Mouse (Mus musculus) heart, embryonic 11.5 days (tissue): ENCODE data around the gene Rgl3. TPM values are rescaled to one million over a fixed set of nuclear protein-coding genes. Genes with fewer than 3 reads are reported as not detected.

Source experiments
- ATAC-seq: fragments of 200-750 bp; cut with Nextera tagmentation; replicated peaks from 2 replicates; pipeline ENCODE4 v1.8.0; 2017; ENCODE audit warnings: moderate library complexity; ENCODE audit not compliant: insufficient number of reproducible peaks, low FRiP score, low TSS enrichment
- H3K27ac ChIP-seq: fragments of 300-500 bp; sonication (generic); 2 replicates; pipeline ENCODE4 v1.5.1; 2014; ENCODE audit warnings: mild to moderate bottlenecking, low read depth, low read length
- H3K27me3 ChIP-seq: fragments of 300-500 bp; sonication (generic); 2 replicates; pipeline ENCODE4 v1.6.1; 2014; ENCODE audit warnings: mild to moderate bottlenecking, low read length, mixed read lengths; ENCODE audit not compliant: control insufficient read depth, insufficient read depth
- H3K36me3 ChIP-seq: fragments of 300-500 bp; sonication (generic); 2 replicates; pipeline ENCODE4 v1.6.1; 2014; ENCODE audit warnings: mild to moderate bottlenecking, low read length, moderate library complexity, mixed read lengths; ENCODE audit not compliant: control insufficient read depth, insufficient read depth
- H3K4me1 ChIP-seq: fragments of 300-500 bp; sonication (generic); 2 replicates; pipeline ENCODE4 v1.6.1; 2014; ENCODE audit warnings: low read length; ENCODE audit not compliant: control insufficient read depth, insufficient read depth
- H3K4me2 ChIP-seq: fragments of 300-500 bp; sonication (generic); 2 replicates; pipeline ENCODE4 v1.6.1; 2014; ENCODE audit warnings: mild to moderate bottlenecking, moderate library complexity
- H3K4me3 ChIP-seq: fragments of 300-500 bp; sonication (generic); 2 replicates; pipeline ENCODE4 v1.5.1; 2014; ENCODE audit warnings: low read depth, low read length
- H3K9ac ChIP-seq: fragments of 300-500 bp; sonication (generic); 2 replicates; pipeline ENCODE4 v1.6.1; 2014; ENCODE audit warnings: mild to moderate bottlenecking, low read depth, low read length, moderate library complexity
- H3K9me3 ChIP-seq: fragments of 300-500 bp; sonication (generic); replicated peaks from 2 replicates; pipeline ENCODE4 v1.6.1; 2016; ENCODE audit warnings: low read length; ENCODE audit not compliant: control insufficient read depth
- WGBS: fragments of 180-500 bp; shearing (Covaris S2); extraction: QIAGEN DNeasy Blood & Tissue Kit; methylation state at CpG from one replicate; pipeline ENCODE4 v1.1.7; 2014; ENCODE audit not compliant: insufficient replicate concordance; 5-methylcytosine and 5-hydroxymethylcytosine counted together
- polyA plus RNA-seq: library from polyadenylated mRNA; unstranded; fragments of >200 nt; fragmentation: Nextera tagmentation; extraction: Ambion mirVana; gene quantifications from 2 replicates; pipeline ENCODE4 v1.2.1, GENCODE M21; 2014

Rgl3 gene
- polyA plus RNA-seq, 1 experiment from 2014 or later = 0.74 TPM

GRCm38 (mm10) chr9:21992227-21992626, 3.0 kb upstream of the Rgl3 start:
- Histone ChIP-seq H3K36me3 (no peaks in the 10 kb centered on the region), H3K9me3 (no peaks in the 10 kb centered on the region), H3K4me3 (no peak overlapping the region), H3K9ac (no peak overlapping the region), H3K4me2 (no peak overlapping the region), H3K27ac (no peak overlapping the region), H3K27me3 (peaks cover 60% of the 10 kb centered on the region), H3K4me1 (peaks cover 10% of the 10 kb centered on the region; the same call in 1 of the 2 replicates)
- no peak for ATAC-seq
- 72% methylated on average over 4 of the region's 4 CpGs for WGBS

GRCm38 (mm10) chr9:21988421-21989101, 685 bp downstream of the Rgl3 start:
- H3K27ac ChIP-seq = no peak overlapping the region
- H3K27me3 ChIP-seq = peaks cover 89% of the 10 kb centered on the region

DNA sequence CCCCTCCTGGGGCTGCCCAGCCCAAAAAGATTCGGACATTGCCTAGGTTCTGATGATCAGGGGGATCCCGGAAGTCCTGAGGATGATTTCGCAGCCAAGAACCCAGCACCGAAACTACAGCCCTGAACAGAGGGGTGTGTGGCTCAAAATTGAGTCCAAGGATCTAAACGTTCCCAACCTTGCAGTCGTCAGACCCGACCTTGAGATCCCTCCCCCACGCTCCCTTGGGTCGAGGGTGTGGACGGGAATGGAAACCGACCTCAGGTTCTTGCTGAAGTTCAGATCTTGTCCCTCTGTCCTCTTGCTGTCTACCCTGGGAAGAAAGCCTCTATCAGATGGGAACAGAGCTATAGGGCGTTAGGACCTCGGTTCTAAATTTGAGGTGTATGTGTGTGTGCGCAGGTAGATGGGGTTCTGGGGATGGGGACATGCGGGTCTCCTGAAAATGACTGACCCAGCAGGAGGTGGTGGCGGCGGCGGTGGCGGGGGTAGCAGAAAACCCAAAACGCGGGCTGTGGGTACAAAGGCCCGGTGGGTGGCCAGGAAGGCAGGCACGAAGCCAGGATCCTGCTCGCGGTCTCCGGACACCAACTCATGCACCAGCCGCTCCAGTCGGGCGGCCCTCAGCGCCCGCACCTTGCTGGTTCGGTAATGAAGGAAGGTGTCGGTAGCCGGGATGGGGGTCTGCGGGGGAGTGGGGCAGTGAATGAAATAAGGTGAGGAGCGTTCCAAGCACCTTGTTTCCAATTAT, 1.5 kb downstream of the Rgl3 start:
- Histone ChIP-seq H3K27me3 (peaks cover 90% of the 10 kb centered on the region), H3K9ac (no peak overlapping the region), H3K4me3 (no peak overlapping the region; the same call in 1 of the 2 replicates)

More at GRCm38 (mm10) chr9:21988421-21989101, 685 bp downstream of the Rgl3 start:
- Histone ChIP-seq H3K4me1 (peaks cover 10% of the 10 kb centered on the region; the same call in 1 of the 2 replicates), H3K4me3 (peak overlapping the region; percentile 54), H3K9ac (peak overlapping the region; percentile 58), H3K36me3 (no peaks in the 10 kb centered on the region), H3K9me3 (no peaks in the 10 kb centered on the region), H3K4me2 (peak overlapping the region; percentile 86)
- ATAC-seq = no peak
- WGBS = 2% methylated on average over 32 of the region's 32 CpGs

DNA sequence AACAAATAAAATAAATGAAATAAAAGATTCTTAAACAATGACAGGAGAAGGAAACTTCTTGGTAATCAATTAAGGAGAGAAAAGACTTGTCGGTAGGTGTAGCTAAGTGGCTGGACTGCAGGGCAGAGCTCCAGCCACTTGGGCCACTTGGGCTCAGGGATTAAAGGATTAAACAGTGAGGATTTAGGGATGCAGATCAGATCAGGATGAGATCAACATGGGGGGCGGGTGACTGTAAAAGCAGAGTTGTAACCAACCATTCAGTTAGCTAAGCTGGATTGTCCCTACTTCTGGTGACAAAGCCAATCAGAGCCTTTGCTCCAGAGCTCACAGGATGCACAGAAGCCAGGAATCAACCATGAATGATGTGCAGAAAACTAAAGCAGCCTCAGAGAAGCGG, 5.3 kb downstream of the Rgl3 start:
- 11% methylated on average over 3 of the region's 3 CpGs for WGBS
- ATAC-seq = no peak
- H3K4me2 ChIP-seq = no peak overlapping the region
- H3K36me3 ChIP-seq = no peaks in the 10 kb centered on the region
- no peak overlapping the region for H3K9ac ChIP-seq
- peaks cover 3% of the 10 kb centered on the region; the same call in 1 of the 2 replicates for H3K4me1 ChIP-seq
- peaks cover 68% of the 10 kb centered on the region for H3K27me3 ChIP-seq
- H3K9me3 ChIP-seq = no peaks in the 10 kb centered on the region
- no peak overlapping the region for H3K27ac ChIP-seq
- H3K4me3 ChIP-seq = no peak overlapping the region

More for the DNA sequence above, 1.5 kb downstream of the Rgl3 start:
- Histone ChIP-seq H3K27ac (no peak overlapping the region), H3K4me1 (peaks cover 10% of the 10 kb centered on the region; the same call in 1 of the 2 replicates), H3K4me2 (peak overlapping the region; percentile 86), H3K9me3 (no peaks in the 10 kb centered on the region), H3K36me3 (no peaks in the 10 kb centered on the region)
- no peak for ATAC-seq
- WGBS = 5% methylated on average over 36 of the region's 36 CpGs

GRCm38 (mm10) chr9:21978398-21979128, 10.7 kb downstream of the Rgl3 start:
- Histone ChIP-seq H3K4me2 (no peak overlapping the region), H3K36me3 (no peaks in the 10 kb centered on the region)
- no peak for ATAC-seq

GRCm38 (mm10) chr9:21977972-21978371, 11.3 kb downstream of the Rgl3 start:
- H3K4me1 ChIP-seq = no peaks in the 10 kb centered on the region
- no peak overlapping the region for H3K4me3 ChIP-seq
- H3K27me3 ChIP-seq = peaks cover 19% of the 10 kb centered on the region
- no peak overlapping the region for H3K27ac ChIP-seq
- no peaks in the 10 kb centered on the region for H3K9me3 ChIP-seq
- no peaks in the 10 kb centered on the region for H3K36me3 ChIP-seq
- WGBS = 15% methylated on average over 2 of the region's 2 CpGs
- no peak overlapping the region for H3K9ac ChIP-seq
- no peak for ATAC-seq
- no peak overlapping the region for H3K4me2 ChIP-seq

More at GRCm38 (mm10) chr9:21978398-21979128, 10.7 kb downstream of the Rgl3 start:
- no peaks in the 10 kb centered on the region for H3K9me3 ChIP-seq
- H3K4me3 ChIP-seq = no peak overlapping the region
- H3K4me1 ChIP-seq = no peaks in the 10 kb centered on the region
- 84% methylated on average over 4 of the region's 4 CpGs for WGBS
- H3K9ac ChIP-seq = no peak overlapping the region
- no peak overlapping the region for H3K27ac ChIP-seq
- H3K27me3 ChIP-seq = peaks cover 19% of the 10 kb centered on the region

DNA sequence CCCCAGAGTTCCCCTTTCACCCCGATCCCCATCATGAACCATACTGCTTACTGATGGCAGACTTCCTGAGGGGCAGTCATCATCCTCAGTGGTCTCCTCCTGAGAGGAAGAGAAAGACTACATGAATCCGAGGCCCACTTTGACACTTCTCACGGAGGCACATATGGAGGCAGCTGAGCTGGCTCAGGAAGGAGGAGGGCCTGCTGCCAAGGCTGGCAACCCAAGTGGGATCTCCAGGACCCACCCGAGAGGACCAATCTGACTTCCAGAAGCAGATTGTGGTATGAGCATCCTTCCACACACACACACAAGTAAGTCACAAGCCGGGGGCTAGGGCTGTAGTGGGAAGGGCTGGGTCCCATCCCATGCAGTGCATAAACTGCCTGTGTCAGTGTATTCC, 11.9 kb downstream of the Rgl3 start:
- no peak overlapping the region for H3K9ac ChIP-seq
- WGBS = 69% methylated on average over 5 of the region's 5 CpGs
- H3K9me3 ChIP-seq = no peaks in the 10 kb centered on the region
- H3K4me1 ChIP-seq = no peaks in the 10 kb centered on the region
- H3K4me3 ChIP-seq = no peak overlapping the region
- ATAC-seq = no peak
- no peak overlapping the region for H3K27ac ChIP-seq
- peaks cover 16% of the 10 kb centered on the region for H3K27me3 ChIP-seq
- H3K36me3 ChIP-seq = no peaks in the 10 kb centered on the region
- H3K4me2 ChIP-seq = no peak overlapping the region

DNA sequence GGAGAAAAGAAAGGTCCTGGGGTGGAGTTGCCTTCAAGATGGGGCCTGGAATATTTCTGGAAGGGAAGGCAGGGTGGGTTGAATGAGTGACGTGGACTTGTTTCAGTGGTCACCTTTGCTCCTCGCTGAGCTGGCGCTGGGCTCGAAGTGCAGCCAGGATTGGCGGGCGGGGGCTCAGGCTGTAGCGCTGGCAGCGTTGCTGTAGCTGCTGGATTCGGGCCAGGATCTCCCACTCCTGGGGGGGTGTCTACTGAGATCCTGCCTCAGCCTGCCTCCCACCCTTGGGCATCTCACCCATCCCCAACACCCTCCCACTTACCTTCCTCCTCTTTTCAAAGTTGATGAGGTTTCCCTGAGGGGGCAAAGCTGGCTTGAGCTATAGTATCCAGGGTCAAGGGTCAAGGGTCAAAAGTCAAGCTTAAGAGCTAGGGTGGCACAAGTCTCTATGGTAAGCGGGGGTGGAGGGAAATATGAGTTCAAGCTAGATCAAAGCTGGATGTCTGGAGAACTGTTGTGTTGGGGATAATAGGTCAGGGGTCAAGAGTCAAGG, 12.5 kb downstream of the Rgl3 start:
- Histone ChIP-seq H3K4me3 (no peak overlapping the region), H3K4me1 (no peaks in the 10 kb centered on the region), H3K4me2 (no peak overlapping the region), H3K9ac (no peak overlapping the region), H3K27me3 (peaks cover 13% of the 10 kb centered on the region), H3K9me3 (no peaks in the 10 kb centered on the region), H3K36me3 (no peaks in the 10 kb centered on the region), H3K27ac (no peak overlapping the region)
- ATAC-seq = no peak
- WGBS = 88% methylated on average over 10 of the region's 10 CpGs
